Mouse (Mus musculus): Measurements from ENCODE around the gene Mbl1. TPM values are rescaled to one million over a fixed set of nuclear protein-coding genes. Genes with fewer than 3 reads are reported as not detected.

The Mbl1 gene
- total RNA-seq (2018; cell fraction: chromatin; rRNA removed): not detected
- total RNA-seq (2018; cell fraction: cytosol; rRNA removed): not detected
- total RNA-seq (2018; cell fraction: nucleus; rRNA removed): not detected
- polyA plus RNA-seq (2018): not detected in 3 replicates

- Histone ChIP-seq H3K27ac (no peak within 1 kb of the TSS), H3K4me3 (ENCODE audit: inconsistent target) (no peak within 1 kb of the TSS), H3K79me2 (ENCODE audit: inconsistent target) (no peaks in the 10 kb centered on the region), H3K36me3 (ENCODE audit: inconsistent target) (no peaks in the 10 kb centered on the region)
- 91% methylated on average over 7 of the region's 7 CpGs for WGBS (ENCODE audit: missing documents)
Observed at GRCm38 (mm10) chr14:41151220-41151898, at the start of gene Mbl1. Gene Mbl1, plus strand, starts transcription at chr14:41151458.

DNA sequence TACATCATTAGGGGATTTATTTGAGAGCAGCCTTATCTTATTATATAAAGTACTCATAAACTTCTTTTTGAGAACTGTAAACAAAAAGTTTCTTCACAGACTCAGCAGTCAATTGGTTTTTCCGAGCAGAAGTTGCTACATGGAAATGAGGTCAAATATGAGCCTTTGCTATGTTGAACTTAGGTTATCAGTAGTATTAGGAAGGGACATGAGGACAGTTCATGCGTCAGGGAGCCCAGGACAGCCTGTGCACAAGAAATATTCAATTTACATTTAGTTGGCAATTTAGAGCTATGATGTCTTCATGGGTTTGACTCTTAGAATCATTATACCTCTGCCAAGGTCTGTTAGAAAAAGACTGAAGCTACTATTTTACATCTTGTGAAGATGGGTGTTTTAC is 49.0 kb upstream of the Mbl1 start:
- H3K36me3 ChIP-seq (ENCODE audit: inconsistent target): no peaks in the 10 kb centered on the region
- 89% methylated on average over 2 of the region's 2 CpGs for WGBS (ENCODE audit: missing documents)
- no peak overlapping the region for H3K27ac ChIP-seq
- no peaks in the 10 kb centered on the region for H3K79me2 ChIP-seq (ENCODE audit: inconsistent target)
- H3K4me3 ChIP-seq (ENCODE audit: inconsistent target): no peak overlapping the region

GRCm38 (mm10) chr14:41104853-41105444 is 46.3 kb upstream of the Mbl1 start, which contains the start of gene Mat1a:
Gene Mat1a, plus strand, starts transcription at chr14:41105035.
- 79% methylated on average over 10 of the region's 10 CpGs for WGBS (ENCODE audit: missing documents)
- H3K4me3 ChIP-seq (ENCODE audit: inconsistent target): no peak within 1 kb of the TSS

DNA sequence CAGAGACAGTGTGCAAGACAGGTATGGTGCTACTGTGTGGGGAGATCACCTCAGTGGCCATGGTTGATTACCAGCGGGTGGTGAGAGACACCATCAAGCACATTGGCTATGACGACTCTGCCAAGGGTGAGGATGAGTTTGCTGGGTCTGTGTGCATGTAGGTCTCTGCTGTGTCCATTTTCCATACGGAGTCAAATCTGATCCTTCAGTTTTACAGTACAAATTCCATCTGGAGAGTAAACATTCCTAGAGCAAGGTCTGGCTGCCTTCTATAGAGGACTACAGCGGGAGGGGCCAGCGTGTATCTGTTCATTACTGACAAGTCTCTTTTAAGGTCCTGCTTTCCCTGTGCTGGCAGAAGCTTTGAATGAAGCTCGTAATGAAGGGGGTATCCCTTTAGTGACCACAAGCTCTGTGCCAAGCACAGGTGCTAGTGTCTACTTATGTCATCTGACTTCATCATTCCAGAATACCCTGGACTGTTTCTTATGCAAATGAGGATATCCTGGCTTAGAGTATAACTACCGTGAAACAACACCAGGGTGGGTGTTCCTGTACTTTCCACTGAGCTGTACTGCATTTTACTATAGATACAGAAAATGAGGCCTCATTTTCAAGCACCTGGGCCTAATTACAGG is 40.1 kb upstream of the Mbl1 start:
- Histone ChIP-seq H3K36me3 (ENCODE audit: inconsistent target) (no peaks in the 10 kb centered on the region), H3K79me2 (ENCODE audit: inconsistent target) (no peaks in the 10 kb centered on the region), H3K4me3 (ENCODE audit: inconsistent target) (no peak overlapping the region), H3K27ac (no peak overlapping the region)
- 84% methylated on average over 7 of the region's 7 CpGs for WGBS (ENCODE audit: missing documents)

More at GRCm38 (mm10) chr14:41104853-41105444, 46.3 kb upstream of the Mbl1 start, which contains the start of gene Mat1a:
- Histone ChIP-seq H3K79me2 (ENCODE audit: inconsistent target) (no peaks in the 10 kb centered on the region), H3K36me3 (ENCODE audit: inconsistent target) (no peaks in the 10 kb centered on the region), H3K27ac (no peak within 1 kb of the TSS)

- no peaks in the 10 kb centered on the region for H3K36me3 ChIP-seq (ENCODE audit: inconsistent target)
- H3K4me3 ChIP-seq (ENCODE audit: inconsistent target): no peak overlapping the region
- WGBS (ENCODE audit: missing documents): 79% methylated on average over 4 of the region's 4 CpGs
- no peaks in the 10 kb centered on the region for H3K79me2 ChIP-seq (ENCODE audit: inconsistent target)
- H3K27ac ChIP-seq: no peak overlapping the region
Observed at GRCm38 (mm10) chr14:41112944-41113343, 38.3 kb upstream of the Mbl1 start.

DNA sequence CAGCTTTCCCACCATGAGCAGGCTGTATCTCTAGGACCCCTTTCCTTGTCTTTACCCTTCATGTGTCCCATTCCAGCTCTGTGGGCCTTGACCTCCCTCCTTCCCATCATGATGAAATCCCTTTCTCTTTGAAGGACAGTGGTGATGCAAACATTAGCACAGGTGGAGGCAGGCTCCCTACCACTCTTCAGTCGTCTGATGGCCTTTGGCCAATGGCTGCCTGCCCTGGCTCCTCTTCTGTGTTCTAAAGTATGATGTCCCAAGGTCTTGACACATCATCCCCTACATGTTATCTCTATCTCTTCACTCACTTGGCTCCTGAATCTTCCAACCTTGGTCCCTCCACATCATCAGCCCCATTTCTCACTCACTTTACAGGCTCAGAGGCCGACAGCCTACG is 35.0 kb upstream of the Mbl1 start:
- Histone ChIP-seq H3K4me3 (ENCODE audit: inconsistent target) (no peak overlapping the region), H3K79me2 (ENCODE audit: inconsistent target) (no peaks in the 10 kb centered on the region), H3K36me3 (ENCODE audit: inconsistent target) (no peaks in the 10 kb centered on the region), H3K27ac (no peak overlapping the region)
- 78% methylated on average over 3 of the region's 3 CpGs for WGBS (ENCODE audit: missing documents)

DNA sequence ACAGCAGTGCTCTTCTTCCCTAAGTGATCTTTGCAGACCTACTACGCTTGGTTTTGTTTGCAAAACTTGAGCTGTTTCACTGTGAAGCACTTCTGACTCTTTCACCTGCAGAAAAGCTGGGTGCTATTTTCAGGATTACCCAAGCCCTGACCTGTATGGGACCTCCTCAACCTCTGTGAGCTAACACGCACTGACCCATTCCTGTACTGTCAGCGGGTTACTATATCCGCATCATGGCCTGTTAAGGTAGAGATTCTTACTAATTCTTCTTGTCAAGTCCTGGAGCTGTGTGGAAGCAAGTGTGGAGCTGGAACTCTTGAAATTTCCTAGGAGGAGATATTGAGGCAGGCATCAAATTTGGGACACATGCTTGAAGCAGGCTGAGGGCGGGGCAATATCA is 26.6 kb upstream of the Mbl1 start:
- Histone ChIP-seq H3K36me3 (ENCODE audit: inconsistent target) (no peaks in the 10 kb centered on the region), H3K79me2 (ENCODE audit: inconsistent target) (no peaks in the 10 kb centered on the region), H3K27ac (no peak overlapping the region), H3K4me3 (ENCODE audit: inconsistent target) (no peak overlapping the region)
- WGBS (ENCODE audit: missing documents): 86% methylated on average over 5 of the region's 5 CpGs

DNA sequence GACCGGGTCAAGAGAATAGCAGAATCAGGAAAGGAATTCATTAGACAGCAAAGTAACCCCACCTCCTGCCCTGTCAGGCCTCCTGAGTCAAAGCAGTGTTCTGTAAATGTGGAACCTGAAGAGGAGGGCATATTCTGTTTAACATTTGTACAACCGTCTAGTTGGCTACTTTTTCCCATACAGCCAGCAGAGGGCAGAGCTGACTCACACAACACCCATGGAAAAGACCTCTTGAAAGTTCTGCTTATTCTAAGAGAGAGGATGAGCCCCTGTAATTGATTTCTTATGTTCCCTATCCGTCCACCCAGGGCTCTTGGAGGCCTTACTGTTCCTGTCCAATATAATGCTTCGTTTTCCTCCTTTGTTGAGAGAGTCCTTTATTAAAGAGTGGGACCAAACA is 23.3 kb upstream of the Mbl1 start:
- Histone ChIP-seq H3K36me3 (ENCODE audit: inconsistent target) (no peaks in the 10 kb centered on the region), H3K79me2 (ENCODE audit: inconsistent target) (no peaks in the 10 kb centered on the region), H3K27ac (no peak overlapping the region), H3K4me3 (ENCODE audit: inconsistent target) (no peak overlapping the region)
- 17% methylated on average over 4 of the region's 4 CpGs for WGBS (ENCODE audit: missing documents)

- no peak within 1 kb of the TSS for H3K4me3 ChIP-seq (ENCODE audit: inconsistent target)
- no peaks in the 10 kb centered on the region for H3K79me2 ChIP-seq (ENCODE audit: inconsistent target)
- WGBS (ENCODE audit: missing documents): 80% methylated on average over 7 of the region's 7 CpGs
- no peak within 1 kb of the TSS for H3K27ac ChIP-seq
- no peaks in the 10 kb centered on the region for H3K36me3 ChIP-seq (ENCODE audit: inconsistent target)
Observed at GRCm38 (mm10) chr14:41131540-41131939, 19.7 kb upstream of the Mbl1 start, which contains the start of gene Sftpa1. Gene Sftpa1, plus strand, starts transcription at chr14:41131782.

DNA sequence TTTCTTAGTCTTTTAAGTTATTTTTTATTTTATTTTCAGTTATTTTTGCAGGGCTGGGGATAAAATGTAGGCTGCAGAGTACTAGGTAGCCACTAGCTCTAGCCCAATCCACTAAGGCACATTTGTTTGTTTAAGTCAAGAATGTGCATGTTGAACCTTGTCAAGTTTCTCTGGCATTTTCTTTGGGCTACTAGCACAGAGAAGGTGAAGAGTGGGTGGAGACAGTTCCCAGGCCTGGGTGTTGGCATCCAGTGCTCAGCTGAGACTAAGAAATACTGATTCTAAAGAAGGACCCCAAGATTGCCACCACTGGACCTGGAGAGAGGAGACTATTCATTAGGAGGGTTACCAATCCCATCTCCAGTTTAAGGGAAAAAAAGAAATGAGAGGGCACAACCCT is 14.3 kb upstream of the Mbl1 start:
- H3K4me3 ChIP-seq (ENCODE audit: inconsistent target): no peak overlapping the region
- H3K27ac ChIP-seq: no peak overlapping the region
- H3K79me2 ChIP-seq (ENCODE audit: inconsistent target): no peaks in the 10 kb centered on the region
- no peaks in the 10 kb centered on the region for H3K36me3 ChIP-seq (ENCODE audit: inconsistent target)

GRCm38 (mm10) chr14:41140686-41141085 is 10.6 kb upstream of the Mbl1 start:
- no peaks in the 10 kb centered on the region for H3K79me2 ChIP-seq (ENCODE audit: inconsistent target)
- no peaks in the 10 kb centered on the region for H3K36me3 ChIP-seq (ENCODE audit: inconsistent target)
- H3K4me3 ChIP-seq (ENCODE audit: inconsistent target): no peak overlapping the region
- WGBS (ENCODE audit: missing documents): 73% methylated on average over 1 of the region's 1 CpGs
- no peak overlapping the region for H3K27ac ChIP-seq

DNA sequence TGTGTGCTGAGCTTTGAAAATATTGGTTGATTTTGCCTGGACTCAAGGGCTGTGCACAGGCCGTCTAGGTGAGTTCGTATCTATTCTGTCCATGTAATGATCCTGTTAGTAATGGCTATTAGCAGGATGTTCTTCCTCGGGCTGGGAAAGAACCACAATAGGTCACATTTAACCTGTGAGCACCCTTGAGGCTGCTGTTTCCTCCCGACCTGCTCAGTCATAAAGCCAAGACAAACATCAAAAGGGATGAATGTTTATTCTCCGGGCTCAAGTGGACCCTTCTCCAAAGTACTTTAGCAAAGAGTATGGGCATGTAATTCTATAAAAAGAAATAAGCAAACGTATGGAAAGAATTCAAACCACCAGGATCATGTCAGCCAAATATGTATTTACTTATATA is 5.2 kb upstream of the Mbl1 start:
- 70% methylated on average over 6 of the region's 6 CpGs for WGBS (ENCODE audit: missing documents)
- Histone ChIP-seq H3K79me2 (ENCODE audit: inconsistent target) (no peaks in the 10 kb centered on the region), H3K36me3 (ENCODE audit: inconsistent target) (no peaks in the 10 kb centered on the region), H3K27ac (no peak overlapping the region), H3K4me3 (ENCODE audit: inconsistent target) (no peak overlapping the region)

- H3K4me3 ChIP-seq (ENCODE audit: inconsistent target): no peak overlapping the region
- H3K27ac ChIP-seq: no peak overlapping the region
- no peaks in the 10 kb centered on the region for H3K79me2 ChIP-seq (ENCODE audit: inconsistent target)
- H3K36me3 ChIP-seq (ENCODE audit: inconsistent target): no peaks in the 10 kb centered on the region
- WGBS (ENCODE audit: missing documents): 74% methylated on average over 3 of the region's 3 CpGs
Observed at GRCm38 (mm10) chr14:41146922-41147321, 4.3 kb upstream of the Mbl1 start.

GRCm38 (mm10) chr14:41147356-41147755 is 3.9 kb upstream of the Mbl1 start:
- WGBS (ENCODE audit: missing documents): 72% methylated on average over 2 of the region's 2 CpGs
- Histone ChIP-seq H3K4me3 (ENCODE audit: inconsistent target) (no peak overlapping the region), H3K36me3 (ENCODE audit: inconsistent target) (no peaks in the 10 kb centered on the region), H3K27ac (no peak overlapping the region), H3K79me2 (ENCODE audit: inconsistent target) (no peaks in the 10 kb centered on the region)

DNA sequence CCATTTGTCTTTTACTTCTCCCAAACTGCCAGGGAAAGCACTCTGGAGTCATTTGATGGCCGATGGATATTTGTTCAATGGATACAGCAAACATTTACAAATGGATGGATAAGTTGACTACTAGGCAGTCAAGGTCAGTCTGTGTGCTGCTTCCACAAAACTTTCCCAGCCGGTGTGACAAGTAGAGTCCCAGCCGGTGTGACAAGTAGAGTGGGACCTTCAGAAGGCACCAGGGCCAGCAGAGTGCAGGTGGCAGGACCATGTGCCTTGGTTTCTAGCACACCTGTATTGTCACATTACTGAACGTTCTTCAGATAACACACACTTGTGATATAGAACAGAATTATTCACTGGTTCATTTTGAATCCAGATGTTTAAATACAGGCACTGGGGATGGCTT is 8.8 kb downstream of the Mbl1 start:
- Histone ChIP-seq H3K27ac (no peak overlapping the region), H3K4me3 (ENCODE audit: inconsistent target) (no peak overlapping the region), H3K36me3 (ENCODE audit: inconsistent target) (no peaks in the 10 kb centered on the region), H3K79me2 (ENCODE audit: inconsistent target) (no peaks in the 10 kb centered on the region)
- 84% methylated on average over 4 of the region's 4 CpGs for WGBS (ENCODE audit: missing documents)
